Mouse (Mus musculus) testis, adult 2 months (tissue): ENCODE results near the gene Pnn.

Experiments used
- CTCF ChIP-seq: fragments of 200-500 bp; IDR thresholded peaks from 2 replicates; pipeline ENCODE4 v1.5.1; 2012; ENCODE audit warnings: low read depth, mild to moderate bottlenecking, inconsistent platforms, low read length, moderate library complexity; ENCODE audit not compliant: control insufficient read depth, insufficient read depth, insufficient replicate concordance
- POLR2A ChIP-seq: fragments of 200-500 bp; IDR thresholded peaks from 2 replicates; pipeline ENCODE4 v1.6.1; 2012; ENCODE audit warnings: low read depth, mild to moderate bottlenecking, inconsistent platforms, low read length, moderate library complexity; ENCODE audit not compliant: control insufficient read depth

DNA sequence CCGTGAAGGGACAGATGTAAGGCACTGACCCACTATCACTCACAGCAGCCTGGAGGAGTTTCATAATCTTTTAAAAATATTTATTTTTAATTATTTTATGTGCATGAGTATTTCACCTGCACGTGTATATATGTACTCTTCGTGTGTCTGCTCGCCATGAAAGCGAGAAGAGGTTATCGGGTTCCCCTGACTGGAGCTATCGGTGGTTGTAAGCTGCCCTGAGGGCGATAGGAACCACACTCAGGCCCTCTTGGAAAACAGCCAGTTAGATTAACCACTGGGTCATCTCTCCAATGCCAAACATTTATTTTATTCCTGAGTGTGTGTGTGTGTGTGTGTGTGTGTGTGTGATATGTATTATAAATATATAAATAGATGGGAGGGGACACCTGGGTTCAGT lies 1.8 kb upstream of the Pnn start:
- TF ChIP-seq POLR2A, result no peak
- TF ChIP-seq CTCF, result no peak
